Mouse (Mus musculus): Measurements from ENCODE around the gene Cep295. TPM values are rescaled to one million over a fixed set of nuclear protein-coding genes. Genes with fewer than 3 reads are reported as not detected.
"Not testable (repeated sequence)": the region's sequence is repeated elsewhere in the genome, so short reads cannot be mapped to it uniquely, and the experiment has no call there.

Gene Cep295
- polyA plus RNA-seq, 1 experiment from 2014 or later = 13.3 TPM

DNA sequence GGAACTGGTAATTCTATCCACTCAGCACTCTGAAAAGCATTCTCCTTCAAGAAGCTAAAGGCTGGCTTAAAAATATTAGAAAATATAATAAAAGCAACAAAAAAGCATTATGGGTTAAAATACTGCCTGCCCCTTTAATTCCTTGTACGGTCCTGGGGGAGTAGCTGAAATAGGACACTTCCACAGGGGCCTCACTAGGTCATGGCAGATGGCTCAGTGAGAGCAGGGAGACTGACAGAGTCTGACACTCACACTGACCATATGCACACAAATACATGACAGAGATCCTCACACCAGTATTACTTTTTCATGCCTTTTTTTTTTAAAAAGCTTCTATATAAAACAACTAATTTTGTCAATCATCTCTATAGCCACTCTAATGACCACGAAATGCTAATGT, 7.7 kb downstream of the Cep295 start:
- no peaks in the 10 kb centered on the region for H3K27me3 ChIP-seq (ENCODE audit: control insufficient read depth, insufficient read depth, low read length)
- H3K27ac ChIP-seq (ENCODE audit: low read length) = no peak overlapping the region
- no peak overlapping the region for H3K4me3 ChIP-seq (replicated peaks; ENCODE audit: low read length)
- peaks cover 12% of the 10 kb centered on the region; the same call in 1 of the 2 replicates for H3K36me3 ChIP-seq (ENCODE audit: control insufficient read depth, insufficient read depth, low read length)
- no peaks in the 10 kb centered on the region for H3K4me1 ChIP-seq (ENCODE audit: control insufficient read depth, insufficient read depth, low read length)
- H3K9ac ChIP-seq (ENCODE audit: low read length) = no peak overlapping the region
- no peak overlapping the region for H3K4me2 ChIP-seq (ENCODE audit: low read depth, low read length)
- no peak for ATAC-seq (ENCODE audit: insufficient read depth, low FRiP score)
- 64% methylated on average over 2 of the region's 2 CpGs for WGBS
- H3K9me3 ChIP-seq (replicated peaks; ENCODE audit: control insufficient read depth, low read length) = no peaks in the 10 kb centered on the region

DNA sequence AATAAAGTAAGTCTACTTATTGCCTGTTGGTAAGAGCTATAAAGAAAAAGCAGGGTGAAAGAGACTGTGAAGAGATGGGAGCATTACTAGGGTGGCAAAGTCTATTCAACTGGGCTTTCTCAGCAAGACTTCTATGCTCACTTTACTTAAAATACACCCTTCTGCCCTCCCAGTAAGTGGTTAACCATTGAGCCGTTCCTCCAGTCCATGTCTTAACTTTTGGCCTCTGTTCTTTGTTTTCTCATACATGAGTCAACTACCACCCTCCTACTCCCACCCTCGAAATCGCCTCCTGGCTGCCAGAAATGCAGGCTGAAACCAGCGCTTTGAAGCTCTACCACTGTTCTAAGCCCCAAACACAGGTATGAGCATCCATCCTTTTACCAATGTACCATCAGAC, 19.8 kb downstream of the Cep295 start:
- 90% methylated on average over 4 of the region's 4 CpGs for WGBS
- no peaks in the 10 kb centered on the region for H3K27me3 ChIP-seq (ENCODE audit: control insufficient read depth, insufficient read depth, low read length)
- H3K36me3 ChIP-seq (ENCODE audit: control insufficient read depth, insufficient read depth, low read length) = peaks cover 30% of the 10 kb centered on the region
- H3K4me1 ChIP-seq (ENCODE audit: control insufficient read depth, insufficient read depth, low read length) = no peaks in the 10 kb centered on the region
- no peak overlapping the region for H3K4me3 ChIP-seq (replicated peaks; ENCODE audit: low read length)
- H3K27ac ChIP-seq (ENCODE audit: low read length) = no peak overlapping the region
- H3K9ac ChIP-seq (ENCODE audit: low read length) = no peak overlapping the region
- no peaks in the 10 kb centered on the region for H3K9me3 ChIP-seq (replicated peaks; ENCODE audit: control insufficient read depth, low read length)
- ATAC-seq (ENCODE audit: insufficient read depth, low FRiP score) = no peak
- no peak overlapping the region for H3K4me2 ChIP-seq (ENCODE audit: low read depth, low read length)

DNA sequence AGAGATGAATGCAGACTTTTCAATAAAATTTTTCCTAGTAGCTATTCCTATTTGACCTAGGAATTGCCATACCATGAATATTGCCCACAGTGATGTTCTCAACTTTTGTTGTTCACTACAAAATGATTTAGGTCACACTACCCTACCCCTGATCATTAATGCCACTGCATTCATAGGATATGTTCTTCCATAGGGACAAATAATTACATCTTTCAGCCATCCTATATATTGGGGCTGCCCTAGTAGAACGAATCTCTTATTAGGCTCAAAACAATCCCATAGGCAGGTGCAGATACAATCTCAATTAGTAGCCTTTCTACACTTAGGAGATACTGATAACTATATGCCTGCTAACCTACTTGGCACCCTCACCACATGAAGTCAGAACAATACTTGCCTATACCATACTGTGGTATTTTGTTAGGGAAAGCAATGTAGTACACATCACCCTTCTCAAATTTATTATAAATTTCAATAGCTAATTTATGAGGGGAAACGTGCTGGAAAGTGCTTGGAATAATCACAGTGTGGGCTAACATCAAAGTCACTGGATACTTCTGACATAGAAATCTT, 39.3 kb downstream of the Cep295 start:
- Histone ChIP-seq H3K27me3 (ENCODE audit: control insufficient read depth, insufficient read depth, low read length) (no peaks in the 10 kb centered on the region), H3K9me3 (replicated peaks; ENCODE audit: control insufficient read depth, low read length) (no peaks in the 10 kb centered on the region), H3K4me2 (ENCODE audit: low read depth, low read length) (no peak overlapping the region), H3K27ac (ENCODE audit: low read length) (no peak overlapping the region), H3K4me1 (ENCODE audit: control insufficient read depth, insufficient read depth, low read length) (no peaks in the 10 kb centered on the region), H3K9ac (ENCODE audit: low read length) (no peak overlapping the region), H3K4me3 (replicated peaks; ENCODE audit: low read length) (no peak overlapping the region), H3K36me3 (ENCODE audit: control insufficient read depth, insufficient read depth, low read length) (peaks cover 36% of the 10 kb centered on the region)
- no peak for ATAC-seq (ENCODE audit: insufficient read depth, low FRiP score)
- 79% methylated on average over 2 of the region's 2 CpGs for WGBS

DNA sequence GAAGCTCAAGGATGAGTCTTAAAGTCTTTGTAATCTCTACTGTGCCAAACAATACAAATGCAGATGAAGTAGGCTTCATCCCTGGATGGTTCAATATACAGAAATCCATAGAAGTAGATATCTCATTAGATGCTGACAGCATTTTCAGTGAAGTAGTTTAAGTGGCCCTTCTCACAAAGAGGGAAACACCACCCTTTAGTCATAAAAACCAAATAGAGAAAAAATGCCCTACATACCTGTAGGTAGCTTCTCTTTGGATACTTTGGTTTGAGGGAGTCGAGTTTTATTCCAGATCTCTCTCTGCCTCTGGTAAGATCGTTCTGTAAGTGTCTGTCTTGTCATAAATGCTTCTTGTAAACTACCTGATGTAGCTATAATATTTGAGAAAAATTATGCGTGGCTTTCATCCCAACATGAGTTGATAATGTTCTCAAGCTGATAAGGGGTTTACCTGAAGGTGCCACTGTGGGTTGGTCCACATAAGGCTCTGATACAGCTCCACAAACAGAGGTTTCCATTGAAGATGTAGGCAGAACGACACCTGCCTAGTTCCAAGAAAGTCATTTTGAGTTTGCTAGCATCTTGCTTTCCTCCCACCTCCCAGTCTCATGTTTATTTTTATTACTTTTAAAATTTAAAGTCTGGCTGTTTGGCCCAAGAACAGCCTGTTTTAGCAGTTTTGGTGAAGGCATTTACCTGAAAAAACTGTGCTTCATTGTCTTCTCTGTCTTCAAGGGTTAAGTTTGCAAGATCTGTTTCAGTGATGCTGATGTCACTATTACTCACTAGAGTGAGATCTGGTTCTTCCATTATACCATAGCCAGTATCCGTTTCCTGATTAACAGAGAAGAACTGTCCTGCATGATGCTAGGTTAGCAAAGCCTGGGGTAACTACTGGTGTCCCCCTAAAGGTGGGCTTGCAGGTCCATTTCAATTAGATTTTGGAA, 40.1 kb downstream of the Cep295 start:
- WGBS = 60% methylated on average over 5 of the region's 5 CpGs
- Histone ChIP-seq H3K4me1 (ENCODE audit: control insufficient read depth, insufficient read depth, low read length) (no peaks in the 10 kb centered on the region), H3K9me3 (replicated peaks; ENCODE audit: control insufficient read depth, low read length) (no peaks in the 10 kb centered on the region)

DNA sequence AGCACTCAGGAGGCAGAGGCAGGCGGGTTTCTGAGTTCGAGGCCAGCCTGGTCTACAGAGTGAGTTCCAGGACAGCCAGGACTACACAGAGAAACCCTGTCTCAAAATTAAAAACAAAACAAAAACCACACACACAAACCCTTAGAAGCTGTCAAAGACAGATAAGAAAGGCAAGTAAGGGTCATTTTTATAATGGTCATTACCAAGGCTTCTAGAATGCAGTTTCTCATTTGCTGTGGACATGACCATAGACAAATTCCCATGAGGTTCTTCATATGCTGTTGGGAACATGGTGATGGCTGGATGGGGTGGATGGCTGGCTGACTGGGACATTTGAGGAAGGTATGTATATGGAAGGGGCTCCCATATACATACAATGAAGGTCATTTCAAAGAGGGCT, 41.3 kb downstream of the Cep295 start:
- H3K36me3 ChIP-seq (ENCODE audit: control insufficient read depth, insufficient read depth, low read length) = peaks cover 33% of the 10 kb centered on the region
- WGBS = no CpG with 5 or more reads among the region's 2 CpGs
- H3K27me3 ChIP-seq (ENCODE audit: control insufficient read depth, insufficient read depth, low read length); H3K4me3 ChIP-seq (replicated peaks; ENCODE audit: low read length); ATAC-seq (ENCODE audit: insufficient read depth, low FRiP score); H3K27ac ChIP-seq (ENCODE audit: low read length); H3K9ac ChIP-seq (ENCODE audit: low read length); H3K9me3 ChIP-seq (replicated peaks; ENCODE audit: control insufficient read depth, low read length); H3K4me1 ChIP-seq (ENCODE audit: control insufficient read depth, insufficient read depth, low read length); H3K4me2 ChIP-seq (ENCODE audit: low read depth, low read length): not testable (repeated sequence)

More for the DNA sequence above, 40.1 kb downstream of the Cep295 start:
- H3K27me3 ChIP-seq (ENCODE audit: control insufficient read depth, insufficient read depth, low read length) = no peaks in the 10 kb centered on the region
- H3K9ac ChIP-seq (ENCODE audit: low read length) = no peak overlapping the region
- H3K4me2 ChIP-seq (ENCODE audit: low read depth, low read length) = no peak overlapping the region
- no peak overlapping the region for H3K27ac ChIP-seq (ENCODE audit: low read length)
- peaks cover 33% of the 10 kb centered on the region for H3K36me3 ChIP-seq (ENCODE audit: control insufficient read depth, insufficient read depth, low read length)
- ATAC-seq (ENCODE audit: insufficient read depth, low FRiP score) = no peak
- H3K4me3 ChIP-seq (replicated peaks; ENCODE audit: low read length) = no peak overlapping the region

DNA sequence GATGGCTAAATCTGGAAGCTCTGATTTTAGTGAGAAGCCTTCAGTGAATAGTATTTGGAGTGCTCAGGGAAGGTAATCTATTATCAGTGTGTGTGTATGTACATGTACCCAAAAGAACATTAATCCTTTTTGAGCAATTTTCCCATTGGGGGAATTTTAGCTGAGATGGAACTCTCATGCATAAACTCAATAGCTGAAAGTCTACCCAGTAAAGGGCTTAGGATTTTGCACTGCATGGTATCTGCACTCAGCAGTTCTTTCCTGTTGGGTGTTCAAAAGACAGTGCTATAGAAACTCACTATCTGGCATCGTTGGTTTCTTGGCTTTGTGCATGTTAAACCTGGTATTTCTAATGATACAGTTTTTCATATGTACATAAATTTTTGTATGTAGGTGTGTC, 43.0 kb downstream of the Cep295 start:
- WGBS = 96% methylated on average over 1 of the region's 1 CpGs
- peaks cover 38% of the 10 kb centered on the region for H3K36me3 ChIP-seq (ENCODE audit: control insufficient read depth, insufficient read depth, low read length)

DNA sequence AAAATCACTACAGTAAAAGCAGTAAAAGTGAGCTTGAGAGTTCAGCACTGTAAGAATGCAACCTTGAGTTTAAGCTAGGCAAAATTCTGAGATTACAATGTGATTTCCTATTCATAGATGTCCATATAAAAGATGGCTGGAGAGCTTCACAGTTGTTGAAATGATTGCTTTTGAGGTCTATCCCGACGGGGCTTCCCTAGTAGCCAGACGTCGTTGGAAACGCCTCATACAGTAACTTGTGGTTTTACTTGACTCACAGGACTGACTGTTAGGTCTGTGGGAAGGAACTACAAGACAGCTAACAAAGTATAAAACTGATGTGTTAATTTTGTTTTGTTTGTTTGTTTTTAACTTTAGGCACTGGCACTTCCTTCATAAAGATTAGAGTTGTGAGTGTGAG, 44.0 kb downstream of the Cep295 start:
- no peak for ATAC-seq (ENCODE audit: insufficient read depth, low FRiP score)
- no peak overlapping the region for H3K27ac ChIP-seq (ENCODE audit: low read length)
- no peaks in the 10 kb centered on the region for H3K27me3 ChIP-seq (ENCODE audit: control insufficient read depth, insufficient read depth, low read length)
- H3K36me3 ChIP-seq (ENCODE audit: control insufficient read depth, insufficient read depth, low read length) = peaks cover 47% of the 10 kb centered on the region
- WGBS = 89% methylated on average over 5 of the region's 5 CpGs
- H3K9ac ChIP-seq (ENCODE audit: low read length) = no peak overlapping the region
- no peak overlapping the region for H3K4me3 ChIP-seq (replicated peaks; ENCODE audit: low read length)
- peaks cover 4% of the 10 kb centered on the region for H3K4me1 ChIP-seq (ENCODE audit: control insufficient read depth, insufficient read depth, low read length)
- no peaks in the 10 kb centered on the region for H3K9me3 ChIP-seq (replicated peaks; ENCODE audit: control insufficient read depth, low read length)
- H3K4me2 ChIP-seq (ENCODE audit: low read depth, low read length) = no peak overlapping the region

More for the DNA sequence above, 43.0 kb downstream of the Cep295 start:
- H3K9ac ChIP-seq (ENCODE audit: low read length) = no peak overlapping the region
- H3K4me3 ChIP-seq (replicated peaks; ENCODE audit: low read length) = no peak overlapping the region
- H3K27ac ChIP-seq (ENCODE audit: low read length) = no peak overlapping the region
- no peak for ATAC-seq (ENCODE audit: insufficient read depth, low FRiP score)
- no peaks in the 10 kb centered on the region for H3K27me3 ChIP-seq (ENCODE audit: control insufficient read depth, insufficient read depth, low read length)
- H3K9me3 ChIP-seq (replicated peaks; ENCODE audit: control insufficient read depth, low read length) = no peaks in the 10 kb centered on the region
- H3K4me2 ChIP-seq (ENCODE audit: low read depth, low read length) = no peak overlapping the region
- no peaks in the 10 kb centered on the region for H3K4me1 ChIP-seq (ENCODE audit: control insufficient read depth, insufficient read depth, low read length)

DNA sequence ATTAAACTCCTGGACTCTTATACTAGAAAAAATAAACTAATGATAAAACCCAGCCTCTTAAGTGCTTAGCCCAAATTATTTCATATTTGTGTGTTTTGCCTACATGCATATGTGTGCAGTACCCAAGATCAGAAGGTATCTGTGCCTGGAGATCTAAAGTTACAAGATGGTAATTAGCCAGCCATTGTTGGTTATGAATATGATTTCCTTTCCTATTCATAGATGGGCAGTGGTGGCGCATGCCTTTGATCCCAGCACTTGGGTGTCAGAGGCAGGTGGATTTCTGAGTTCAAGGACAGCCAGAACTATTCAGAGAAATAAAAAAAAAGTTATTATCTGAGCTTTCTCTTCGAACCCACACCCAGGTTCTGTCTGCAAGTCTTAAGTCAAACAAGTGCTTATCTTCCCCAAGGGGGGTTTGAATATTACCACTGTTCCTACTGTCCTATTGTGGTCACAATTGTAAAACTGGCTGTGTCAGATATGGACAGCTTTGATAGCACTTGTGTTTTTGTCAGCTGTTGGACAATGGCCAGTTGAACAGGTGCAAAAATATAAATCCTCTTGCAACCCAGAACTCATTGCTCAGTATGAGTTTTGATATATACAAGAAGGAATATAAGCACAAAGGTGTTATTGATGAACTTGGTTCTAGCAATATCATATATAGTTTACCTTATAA, 45.4 kb downstream of the Cep295 start:
- no peaks in the 10 kb centered on the region for H3K27me3 ChIP-seq (ENCODE audit: control insufficient read depth, insufficient read depth, low read length)
- whole genome bisulfite sequencing = 90% methylated on average over 2 of the region's 2 CpGs
- no peaks in the 10 kb centered on the region for H3K9me3 ChIP-seq (replicated peaks; ENCODE audit: control insufficient read depth, low read length)
- H3K4me1 ChIP-seq (ENCODE audit: control insufficient read depth, insufficient read depth, low read length) = peaks cover 11% of the 10 kb centered on the region
- no peak overlapping the region for H3K9ac ChIP-seq (ENCODE audit: low read length)
- no peak for ATAC-seq (ENCODE audit: insufficient read depth, low FRiP score)
- peaks cover 51% of the 10 kb centered on the region for H3K36me3 ChIP-seq (ENCODE audit: control insufficient read depth, insufficient read depth, low read length)
- H3K27ac ChIP-seq (ENCODE audit: low read length) = no peak overlapping the region
- no peak overlapping the region for H3K4me3 ChIP-seq (replicated peaks; ENCODE audit: low read length)
- no peak overlapping the region for H3K4me2 ChIP-seq (ENCODE audit: low read depth, low read length)

DNA sequence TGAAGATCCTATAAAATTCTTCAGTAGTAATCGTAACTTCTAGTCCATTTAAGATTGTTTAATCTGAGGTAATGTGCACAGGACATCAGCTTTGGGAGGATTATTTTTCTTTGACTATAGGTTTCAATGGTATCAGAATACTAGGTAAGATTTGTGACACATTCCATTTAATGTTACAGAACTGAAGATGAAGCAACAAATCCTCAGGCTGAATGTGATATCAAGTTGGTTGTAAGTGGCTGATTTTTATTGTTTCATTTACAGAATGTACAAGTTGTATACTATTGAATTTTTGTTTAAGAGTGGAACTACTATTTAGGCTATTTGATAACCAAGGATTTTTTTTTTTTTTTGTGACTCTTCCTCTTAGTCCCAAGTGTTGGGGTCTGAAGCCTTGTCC, 47.4 kb downstream of the Cep295 start:
- Histone ChIP-seq H3K4me1 (ENCODE audit: control insufficient read depth, insufficient read depth, low read length) (peaks cover 12% of the 10 kb centered on the region), H3K9me3 (replicated peaks; ENCODE audit: control insufficient read depth, low read length) (no peaks in the 10 kb centered on the region), H3K27me3 (ENCODE audit: control insufficient read depth, insufficient read depth, low read length) (no peaks in the 10 kb centered on the region), H3K4me3 (replicated peaks; ENCODE audit: low read length) (no peak overlapping the region), H3K36me3 (ENCODE audit: control insufficient read depth, insufficient read depth, low read length) (peaks cover 46% of the 10 kb centered on the region), H3K9ac (ENCODE audit: low read length) (no peak overlapping the region), H3K4me2 (ENCODE audit: low read depth, low read length) (no peak overlapping the region), H3K27ac (ENCODE audit: low read length) (no peak overlapping the region)
- no peak for ATAC-seq (ENCODE audit: insufficient read depth, low FRiP score)
- 86% methylated on average over 1 of the region's 1 CpGs for WGBS

Measured in stomach, embryonic 16.5 days (tissue).